Mouse (Mus musculus) embryonic facial prominence, embryonic 10.5 days (tissue): Measurements from ENCODE around the gene Gm14391. TPM values are rescaled to one million over a fixed set of nuclear protein-coding genes. Genes with fewer than 3 reads are reported as not detected.
"Not testable (repeated sequence)": the region's sequence is repeated elsewhere in the genome, so short reads cannot be mapped to it uniquely, and the experiment has no call there.

Experiments
- DNase-seq: peaks from one replicate; pipeline ENCODE4 v3.0.0-alpha.2; 2017; ENCODE audit warnings: low spot score
- H3K27ac ChIP-seq: fragments of 300-500 bp; sonication (generic); replicated peaks from 2 replicates; pipeline ENCODE4 v1.5.1; 2016; ENCODE audit warnings: mild to moderate bottlenecking
- H3K27me3 ChIP-seq: fragments of 300-500 bp; sonication (generic); replicated peaks from 2 replicates; pipeline ENCODE4 v1.6.1; 2016; ENCODE audit warnings: low read depth, mild to moderate bottlenecking; ENCODE audit not compliant: poor library complexity, severe bottlenecking
- H3K36me3 ChIP-seq: fragments of 300-500 bp; sonication (generic); replicated peaks from 2 replicates; pipeline ENCODE4 v1.6.1; 2016; ENCODE audit warnings: mild to moderate bottlenecking, moderate library complexity
- H3K4me1 ChIP-seq: fragments of 300-500 bp; sonication (generic); 2 replicates; pipeline ENCODE4 v1.6.1; 2016
- H3K4me3 ChIP-seq: fragments of 300-500 bp; sonication (generic); 2 replicates; pipeline ENCODE4 v1.5.1; 2016; ENCODE audit warnings: mild to moderate bottlenecking, moderate library complexity
- H3K9me3 ChIP-seq: fragments of 300-500 bp; sonication (generic); 2 replicates; pipeline ENCODE4 v1.6.1; 2016; ENCODE audit warnings: mild to moderate bottlenecking
- WGBS: fragments of 180-500 bp; shearing (Covaris S2); methylation state at CpG from one replicate; pipeline ENCODE4 v1.1.7; 2016; 5-methylcytosine and 5-hydroxymethylcytosine counted together
- polyA plus RNA-seq: library from polyadenylated mRNA; unstranded; fragments of >200 nt; fragmentation: Nextera tagmentation; extraction: Ambion mirVana; gene quantifications from 2 replicates; pipeline ENCODE4 v1.2.1, GENCODE M21; 2016

The Gm14391 gene
- polyA plus RNA-seq, 1 experiment from 2014 or later = 7.1 TPM

- not testable (repeated sequence) for H3K4me1 ChIP-seq, H3K9me3 ChIP-seq, H3K27me3 ChIP-seq, H3K36me3 ChIP-seq
- DNase-seq = peak; percentile 19
- peak overlapping the region; percentile 57 for H3K4me3 ChIP-seq
- H3K27ac ChIP-seq = peak overlapping the region; percentile 35; the same call in 1 of the 2 replicates
- WGBS = 5% methylated on average over 25 of the region's 25 CpGs
These were observed 65.4 kb downstream of the Gm14391 start for GRCm38 (mm10) chr2:175141118-175141992.

Other genes starting within 250 kb of the Gm14391 start
- gene Gm14444, start 196.7 kb downstream of the Gm14391 start, polyA plus RNA-seq = 0.11 TPM in 1 of 2 replicates, not detected in the other
- gene Gm14393, start 139.1 kb downstream of the Gm14391 start, polyA plus RNA-seq = 0.81 TPM in 1 of 2 replicates, not detected in the other
- 7.0 and 7.1 TPM in 2 replicates for gene Gm14399, start 64.9 kb downstream of the Gm14391 start, polyA plus RNA-seq
- 0.67 and 0.84 TPM in 2 replicates for gene Gm14443, start 31.0 kb downstream of the Gm14391 start, polyA plus RNA-seq
- gene Gm14440, start 68.2 kb upstream of the Gm14391 start, polyA plus RNA-seq = 5.5 and 6.8 TPM in 2 replicates
- 22.0 and 23.5 TPM in 2 replicates for gene Gm4631, start 131.3 kb upstream of the Gm14391 start, polyA plus RNA-seq
- 5.2 and 7.0 TPM in 2 replicates for gene Zfp968, start 165.5 kb upstream of the Gm14391 start, polyA plus RNA-seq
- 11.1 and 15.7 TPM in 2 replicates for gene Gm4724, start 228.9 kb upstream of the Gm14391 start, polyA plus RNA-seq